Mouse (Mus musculus) embryonic fibroblast, embryonic 13.5 days (primary cell): ENCODE data around the gene Grwd1.

Source experiments
- CTCF ChIP-seq: IDR thresholded peaks from 2 replicates; pipeline ENCODE4 v1.5.1; 2011; ENCODE audit warnings: mild to moderate bottlenecking, control low read depth, low read length, moderate library complexity, borderline replicate concordance; ENCODE audit not compliant: insufficient read depth
- POLR2A ChIP-seq: IDR thresholded peaks from 2 replicates; pipeline ENCODE4 v1.6.1; 2011; ENCODE audit warnings: low read depth, mild to moderate bottlenecking, control low read depth, low read length, moderate library complexity

GRCm38 (mm10) chr7:45794971-45795370 lies 35.8 kb downstream of the Grwd1 start:
- TF ChIP-seq CTCF (no peak), POLR2A (no peak)
